Mouse (Mus musculus) forebrain, embryonic 16.5 days (tissue): ENCODE measurements at regions not wholly inside any gene's neighbourhood (a gene's known extent, or its start where the extent isn't known, plus 50 kb on each side); places are given as distances from the start of the nearest gene placed in this dataset.
A peak's percentile ranks its signal among the peaks of the same experiment; 100 is the strongest.
"Not testable (repeated sequence)": the region's sequence is repeated elsewhere in the genome, so short reads cannot be mapped to it uniquely, and the experiment has no call there.

Experiments
- ATAC-seq: fragments of 200-750 bp; cut with Nextera tagmentation; 2 replicates; pipeline ENCODE4 v1.8.0; 2017; ENCODE audit warnings: mild to moderate bottlenecking, moderate library complexity
- H3K27ac ChIP-seq: fragments of 300-500 bp; sonication (generic); 2 replicates; pipeline ENCODE4 v1.5.1; 2014; ENCODE audit warnings: low read length, control low read depth
- H3K27me3 ChIP-seq: fragments of 300-500 bp; sonication (generic); replicated peaks from 2 replicates; pipeline ENCODE4 v1.6.1; 2014; ENCODE audit warnings: low read length; ENCODE audit not compliant: control insufficient read depth, insufficient read depth
- H3K36me3 ChIP-seq: fragments of 300-500 bp; sonication (generic); 2 replicates; pipeline ENCODE4 v1.6.1; 2014; ENCODE audit not compliant: control insufficient read depth, insufficient read depth
- H3K4me1 ChIP-seq: fragments of 300-500 bp; sonication (generic); replicated peaks from 2 replicates; pipeline ENCODE4 v1.6.1; 2014; ENCODE audit warnings: low read length; ENCODE audit not compliant: control insufficient read depth, insufficient read depth
- H3K4me2 ChIP-seq: fragments of 300-500 bp; sonication (generic); 2 replicates; pipeline ENCODE4 v1.6.1; 2014; ENCODE audit warnings: mild to moderate bottlenecking, low read length, control low read depth
- H3K4me3 ChIP-seq: fragments of 300-500 bp; sonication (generic); replicated peaks from 2 replicates; pipeline ENCODE4 v1.5.1; 2014; ENCODE audit warnings: mild to moderate bottlenecking, low read length, control low read depth
- H3K9ac ChIP-seq: fragments of 300-500 bp; sonication (generic); replicated peaks from 2 replicates; pipeline ENCODE4 v1.6.1; 2014; ENCODE audit warnings: low read depth, low read length, control low read depth
- H3K9me3 ChIP-seq: fragments of 300-500 bp; sonication (generic); 2 replicates; pipeline ENCODE4 v1.6.1; 2016; ENCODE audit warnings: low read length; ENCODE audit not compliant: control insufficient read depth
- WGBS: fragments of 180-500 bp; shearing (Covaris S2); extraction: QIAGEN DNeasy Blood & Tissue Kit; methylation state at CpG from one replicate; pipeline ENCODE4 v1.1.7; 2014; 5-methylcytosine and 5-hydroxymethylcytosine counted together

DNA sequence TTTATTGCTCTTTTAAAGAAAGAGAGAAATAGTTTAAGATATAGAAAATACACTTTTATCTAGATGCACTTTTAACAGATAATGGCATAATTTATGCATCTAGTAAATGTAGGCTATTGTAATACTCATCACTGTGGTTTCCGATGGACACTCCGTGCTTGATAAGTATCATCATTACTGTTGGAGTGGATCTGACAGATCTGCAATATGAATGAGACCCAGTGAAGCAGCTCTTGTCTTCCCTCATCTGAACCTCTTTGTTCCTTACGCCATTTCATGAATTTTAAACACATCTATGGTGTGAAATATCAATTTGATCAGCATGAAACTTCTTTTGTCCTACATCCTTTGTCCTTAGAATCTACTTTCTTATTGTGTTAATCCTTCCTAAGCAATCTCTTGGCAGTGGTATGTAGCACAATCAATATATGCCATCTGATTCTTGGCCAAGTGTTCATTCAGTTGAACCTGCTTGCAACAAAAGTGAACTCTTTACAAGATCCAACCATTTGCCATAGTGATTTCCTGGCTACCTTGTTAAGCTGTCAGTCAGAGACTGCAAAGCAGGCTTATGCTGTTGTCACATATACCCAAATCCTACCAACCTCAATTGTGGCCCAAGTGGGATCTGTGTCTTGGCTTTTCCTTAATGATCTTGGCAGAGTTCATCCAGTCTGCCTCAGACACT, 452.0 kb upstream of the Dab2 start:
- Histone ChIP-seq H3K4me1 (peaks cover 3% of the 10 kb centered on the region; the same call in 1 of the 2 replicates), H3K4me3 (no peak overlapping the region), H3K9ac (no peak overlapping the region), H3K4me2 (no peak overlapping the region), H3K27me3 (no peaks in the 10 kb centered on the region), H3K9me3 (no peaks in the 10 kb centered on the region), H3K27ac (no peak overlapping the region), H3K36me3 (no peaks in the 10 kb centered on the region)
- WGBS = 71% methylated on average over 3 of the region's 3 CpGs
- ATAC-seq = peak; percentile 72

DNA sequence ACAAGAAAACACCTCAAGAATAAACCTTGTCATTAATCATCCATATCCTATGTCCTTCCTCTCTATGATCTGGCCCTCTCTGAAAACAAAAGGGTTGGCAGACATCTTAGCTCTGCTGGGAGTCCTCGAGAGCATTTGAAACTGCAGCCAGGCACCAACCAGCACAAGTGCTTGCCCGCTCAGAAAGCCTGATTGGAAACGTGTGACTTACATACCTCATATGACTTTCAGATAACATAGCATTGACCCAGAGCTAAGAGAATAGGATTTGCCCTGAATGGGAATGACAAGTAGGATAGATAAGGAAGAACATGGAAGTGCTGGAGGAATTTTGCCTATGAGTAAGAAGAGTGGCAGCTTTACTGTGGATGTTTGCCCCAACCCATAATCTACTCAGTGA, 447.1 kb upstream of the Dab2 start:
- 74% methylated on average over 3 of the region's 3 CpGs for WGBS

DNA sequence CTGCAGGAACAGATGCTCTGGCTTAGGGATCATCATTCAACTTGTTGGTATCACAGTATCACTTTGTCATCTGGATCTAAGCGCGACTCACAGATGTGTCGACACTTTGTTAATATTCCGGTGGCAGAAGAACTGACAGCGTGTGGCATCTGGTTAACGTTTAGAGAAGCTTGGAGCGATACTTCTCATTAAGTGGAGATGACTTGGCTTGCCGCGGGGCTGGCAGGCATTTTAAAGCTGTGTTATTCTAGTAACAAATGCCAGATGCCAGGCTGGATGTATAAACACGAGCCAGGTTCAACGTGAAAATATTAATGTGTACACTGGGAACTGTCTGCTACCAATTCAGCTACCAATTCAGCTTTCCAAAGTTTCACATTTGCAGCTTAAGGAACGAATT, 430.3 kb upstream of the Dab2 start:
- Histone ChIP-seq H3K4me1 (no peaks in the 10 kb centered on the region), H3K4me2 (no peak overlapping the region), H3K9me3 (no peaks in the 10 kb centered on the region), H3K27ac (no peak overlapping the region), H3K27me3 (no peaks in the 10 kb centered on the region), H3K9ac (no peak overlapping the region), H3K4me3 (no peak overlapping the region), H3K36me3 (no peaks in the 10 kb centered on the region)
- WGBS = 79% methylated on average over 12 of the region's 12 CpGs
- ATAC-seq = no peak

More for the DNA sequence above, 447.1 kb upstream of the Dab2 start:
- peaks cover 3% of the 10 kb centered on the region; the same call in 1 of the 2 replicates for H3K4me1 ChIP-seq
- no peak overlapping the region for H3K9ac ChIP-seq
- H3K4me3 ChIP-seq = no peak overlapping the region
- no peaks in the 10 kb centered on the region for H3K27me3 ChIP-seq
- H3K9me3 ChIP-seq = no peaks in the 10 kb centered on the region
- H3K4me2 ChIP-seq = no peak overlapping the region
- H3K36me3 ChIP-seq = no peaks in the 10 kb centered on the region
- no peak for ATAC-seq
- no peak overlapping the region for H3K27ac ChIP-seq

DNA sequence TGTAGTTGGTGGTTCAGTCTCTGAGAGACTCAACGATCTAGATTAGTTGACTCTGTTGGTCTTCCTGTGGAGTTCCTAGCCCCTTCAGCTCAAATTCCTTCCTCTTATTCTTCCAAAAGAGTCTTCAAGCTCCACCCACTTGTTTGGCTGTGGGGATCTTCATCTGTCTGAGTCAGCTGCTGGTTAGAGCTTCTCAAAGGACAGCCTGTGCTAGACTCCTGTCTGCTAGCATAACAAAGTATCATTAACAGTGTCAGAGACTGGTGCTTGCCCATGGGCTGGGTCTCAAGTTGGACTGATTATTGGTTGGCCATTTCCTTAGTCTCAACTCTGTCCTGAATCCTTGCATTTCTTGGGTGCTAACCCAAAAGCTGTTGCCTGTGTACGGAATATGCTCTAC, 429.7 kb upstream of the Dab2 start:
- Histone ChIP-seq H3K9ac (no peak overlapping the region), H3K4me2 (no peak overlapping the region), H3K4me3 (no peak overlapping the region), H3K36me3 (no peaks in the 10 kb centered on the region), H3K4me1 (no peaks in the 10 kb centered on the region), H3K27me3 (no peaks in the 10 kb centered on the region), H3K27ac (no peak overlapping the region), H3K9me3 (no peaks in the 10 kb centered on the region)
- 81% methylated on average over 2 of the region's 2 CpGs for WGBS
- no peak for ATAC-seq

DNA sequence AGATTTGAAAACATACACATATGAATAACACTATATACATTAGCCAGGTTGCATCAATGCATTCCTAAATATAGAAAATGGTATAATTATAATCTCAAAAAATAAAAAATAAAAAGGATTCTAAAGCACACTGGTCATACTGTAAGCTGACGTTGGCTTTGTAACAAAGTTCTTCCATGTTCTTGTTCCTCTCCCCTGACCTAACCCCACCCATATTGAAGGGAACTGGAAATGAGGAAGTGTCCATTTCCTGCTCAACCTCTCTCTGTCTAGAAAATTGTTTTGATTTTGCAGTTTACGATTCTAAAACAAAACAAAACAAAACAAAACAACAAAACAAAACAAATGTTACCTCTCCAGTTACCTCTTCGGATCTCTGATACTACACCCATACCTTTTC, 427.5 kb upstream of the Dab2 start:
- ATAC-seq = no peak
- Histone ChIP-seq H3K27ac (no peak overlapping the region), H3K27me3 (no peaks in the 10 kb centered on the region), H3K4me3 (no peak overlapping the region), H3K4me1 (no peaks in the 10 kb centered on the region), H3K36me3 (no peaks in the 10 kb centered on the region), H3K9ac (no peak overlapping the region), H3K9me3 (no peaks in the 10 kb centered on the region), H3K4me2 (no peak overlapping the region)
- 88% methylated on average over 3 of the region's 3 CpGs for WGBS

DNA sequence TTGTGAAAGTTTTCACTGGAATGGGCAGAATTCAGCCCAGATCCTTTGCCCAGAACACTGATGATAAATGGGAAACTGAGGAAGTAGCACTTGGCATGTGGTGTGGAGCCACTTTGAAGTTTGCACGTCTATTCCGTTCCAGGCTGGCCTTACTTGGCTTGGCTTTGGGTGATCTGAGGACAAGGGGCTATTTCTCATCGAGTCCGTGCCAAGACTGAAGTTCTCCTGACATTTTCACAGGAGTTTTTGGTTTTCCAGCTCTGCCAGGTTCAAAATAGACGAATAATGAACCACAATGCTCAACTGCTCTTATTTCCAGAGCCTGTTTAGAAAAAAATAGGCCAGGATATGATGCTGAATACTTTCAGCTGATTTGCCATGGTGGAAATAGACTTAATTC, 421.8 kb upstream of the Dab2 start:
- Histone ChIP-seq H3K4me1 (no peaks in the 10 kb centered on the region), H3K9ac (no peak overlapping the region), H3K27ac (no peak overlapping the region), H3K9me3 (no peaks in the 10 kb centered on the region), H3K4me2 (no peak overlapping the region), H3K36me3 (no peaks in the 10 kb centered on the region), H3K27me3 (no peaks in the 10 kb centered on the region), H3K4me3 (no peak overlapping the region)
- WGBS = 82% methylated on average over 5 of the region's 5 CpGs
- no peak for ATAC-seq

DNA sequence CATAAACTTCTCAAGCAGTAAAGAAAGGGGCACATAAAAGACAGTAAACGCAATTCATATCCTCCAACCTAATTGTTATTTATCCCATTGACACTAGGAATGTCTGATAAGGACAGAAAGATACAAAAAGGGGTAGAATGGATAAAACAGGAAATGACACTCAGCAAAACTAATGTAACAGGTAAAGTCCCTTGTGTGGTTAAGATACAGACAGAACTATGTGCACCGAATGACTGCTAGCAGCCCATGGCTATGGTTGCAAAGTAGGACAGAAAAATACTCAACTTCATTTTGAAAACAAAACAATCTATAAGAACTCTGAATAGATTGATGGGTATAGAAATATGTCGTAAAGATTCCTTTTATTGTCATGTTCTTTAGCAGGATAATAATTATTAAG, 408.4 kb upstream of the Dab2 start:
- Histone ChIP-seq H3K4me3 (no peak overlapping the region), H3K27me3 (no peaks in the 10 kb centered on the region), H3K9ac (no peak overlapping the region), H3K27ac (no peak overlapping the region), H3K9me3 (no peaks in the 10 kb centered on the region), H3K4me1 (no peaks in the 10 kb centered on the region), H3K4me2 (no peak overlapping the region), H3K36me3 (no peaks in the 10 kb centered on the region)
- ATAC-seq = no peak
- WGBS = 88% methylated on average over 3 of the region's 3 CpGs

DNA sequence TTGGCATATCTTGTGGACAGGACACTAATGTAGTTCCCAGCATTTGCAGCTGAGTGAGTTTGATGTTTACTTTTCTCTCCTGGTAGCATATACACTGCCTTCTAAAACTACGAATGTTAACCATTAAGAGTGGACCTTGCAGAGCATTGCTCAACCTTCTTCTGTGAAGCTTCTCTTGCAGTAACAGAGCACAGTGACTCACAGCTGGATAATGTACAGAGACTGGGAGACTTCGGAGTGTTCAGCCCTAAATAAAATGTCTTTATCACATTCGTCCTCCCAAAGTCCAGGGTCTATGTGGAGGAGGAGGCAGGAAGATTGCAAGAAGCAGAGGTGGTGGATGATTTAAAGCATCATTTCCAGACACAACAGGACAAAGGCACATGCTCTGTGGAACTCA, 407.6 kb upstream of the Dab2 start:
- no peaks in the 10 kb centered on the region for H3K27me3 ChIP-seq
- H3K9me3 ChIP-seq = no peaks in the 10 kb centered on the region
- H3K4me2 ChIP-seq = no peak overlapping the region
- H3K36me3 ChIP-seq = no peaks in the 10 kb centered on the region
- no peaks in the 10 kb centered on the region for H3K4me1 ChIP-seq
- no peak overlapping the region for H3K4me3 ChIP-seq
- WGBS = 84% methylated on average over 3 of the region's 3 CpGs
- no peak overlapping the region for H3K27ac ChIP-seq
- no peak for ATAC-seq
- H3K9ac ChIP-seq = no peak overlapping the region

DNA sequence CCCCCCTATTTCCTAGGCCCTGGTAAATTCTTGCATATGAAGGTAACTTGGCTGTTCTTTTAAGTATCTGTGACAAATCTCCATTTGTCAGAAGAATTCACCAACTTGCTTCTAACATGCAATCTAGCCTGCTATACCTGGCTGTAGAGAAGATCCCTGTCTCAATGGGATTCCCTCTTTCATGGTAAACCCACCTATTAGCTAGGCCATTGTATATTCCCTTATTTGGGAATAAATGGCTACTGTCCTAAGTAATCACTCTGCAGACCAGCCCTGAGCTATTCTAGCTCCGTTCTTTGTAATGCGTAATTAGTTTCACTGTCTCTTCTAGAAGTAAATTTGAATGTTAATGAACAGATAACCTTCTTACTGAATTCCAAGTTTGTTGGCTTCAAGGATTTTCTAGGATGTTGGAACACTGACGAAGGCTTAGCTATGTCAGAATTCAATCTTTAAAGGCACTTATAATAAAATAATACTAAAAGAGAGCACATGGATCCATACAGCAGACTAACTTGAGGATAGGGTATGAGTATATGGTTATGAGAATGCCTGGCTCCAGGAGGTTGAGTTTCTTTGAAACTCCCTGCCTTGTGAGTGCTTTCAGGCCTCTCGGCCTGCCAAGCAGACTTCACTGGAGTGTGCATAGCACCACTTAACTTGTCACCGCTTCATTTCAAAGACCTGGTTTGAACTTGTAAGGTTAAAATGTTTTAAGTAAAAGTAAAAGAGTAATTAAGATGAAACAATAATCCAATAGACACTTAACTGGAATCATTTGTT, 403.7 kb upstream of the Dab2 start:
- H3K9ac ChIP-seq, H3K4me3 ChIP-seq, H3K27ac ChIP-seq, H3K36me3 ChIP-seq, H3K27me3 ChIP-seq, H3K4me1 ChIP-seq, ATAC-seq, H3K9me3 ChIP-seq, H3K4me2 ChIP-seq: not testable (repeated sequence)
- 59% methylated on average over 5 of the region's 5 CpGs for WGBS
